Mouse (Mus musculus) myocyte (in vitro differentiated cells): ENCODE results near the gene Hsf5.

ENCODE experiments used
- CEBPB ChIP-seq: IDR thresholded peaks from 2 replicates; pipeline ENCODE4 v1.6.1; 2011; ENCODE audit warnings: mild to moderate bottlenecking, moderate library complexity; ENCODE audit not compliant: poor library complexity, insufficient read depth, severe bottlenecking
- E2F4 ChIP-seq: IDR thresholded peaks from one replicate; pipeline ENCODE4 v1.6.1; 2011; ENCODE audit warnings: mild to moderate bottlenecking, control low read depth, moderate library complexity; ENCODE audit not compliant: insufficient read depth
- MAX ChIP-seq: IDR thresholded peaks from one replicate; pipeline ENCODE4 v1.6.1; 2011; ENCODE audit warnings: low read depth, mild to moderate bottlenecking, control low read depth
- MYOG ChIP-seq, 3 experiments: IDR thresholded peaks; one replicate each; pipeline ENCODE4 v1.6.1; 2011; ENCODE audit warnings: control low read depth in 2 of 3, low read depth in 2 of 3, mild to moderate bottlenecking in 2 of 3; ENCODE audit not compliant: insufficient read length in 2 of 3, control insufficient read depth in 1 of 3, insufficient read depth in 1 of 3
- POLR2A ChIP-seq: IDR thresholded peaks from one replicate; pipeline ENCODE4 v1.6.1; 2011; ENCODE audit warnings: low read depth, mild to moderate bottlenecking, control low read depth, moderate library complexity; ENCODE audit not compliant: insufficient read length
- POLR2AphosphoS2 ChIP-seq: IDR thresholded peaks from one replicate; pipeline ENCODE4 v1.6.1; 2011; ENCODE audit warnings: low read depth, control low read depth; ENCODE audit not compliant: insufficient read length
- REST ChIP-seq: IDR thresholded peaks from one replicate; pipeline ENCODE4 v1.6.1; 2011; ENCODE audit warnings: mild to moderate bottlenecking, control low read depth, moderate library complexity; ENCODE audit not compliant: insufficient read depth, insufficient read length
- SRF ChIP-seq: IDR thresholded peaks from one replicate; pipeline ENCODE4 v1.6.1; 2011; ENCODE audit warnings: low read depth; ENCODE audit not compliant: control insufficient read depth, insufficient read length
- USF1 ChIP-seq: IDR thresholded peaks from one replicate; pipeline ENCODE4 v1.6.1; 2011; ENCODE audit warnings: low read depth, mild to moderate bottlenecking, control low read depth, moderate library complexity

DNA sequence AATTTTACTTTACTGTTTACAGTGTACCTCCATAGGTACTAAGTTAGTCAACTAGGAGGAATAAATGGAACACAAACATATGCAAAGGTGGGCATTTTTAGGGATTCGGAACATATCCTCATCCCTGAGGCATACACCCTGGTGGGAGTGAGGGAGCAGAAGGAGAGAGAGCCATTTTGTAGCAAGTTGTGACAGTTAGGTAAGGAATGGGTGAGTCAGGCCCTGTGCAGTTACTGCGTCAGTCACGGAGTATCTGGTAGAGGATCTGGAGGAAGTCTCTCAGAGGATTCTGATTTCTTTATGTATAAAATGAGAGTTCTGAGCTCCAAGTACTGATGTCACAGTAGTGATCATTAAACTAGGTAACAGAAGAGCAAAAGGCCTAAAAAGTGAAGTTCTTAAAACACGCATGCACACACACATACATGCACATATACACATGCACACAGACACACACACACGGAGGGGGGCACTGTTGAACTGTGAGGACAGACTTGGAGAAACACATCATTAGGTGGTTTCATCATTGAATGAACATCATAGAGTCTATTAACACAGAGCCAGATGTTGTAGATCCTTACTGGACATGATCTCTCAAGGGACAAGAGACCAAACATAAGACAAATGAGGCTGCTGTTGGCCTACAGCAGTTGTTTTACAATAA is 29.6 kb upstream of the Hsf5 start:
- no peak for TF ChIP-seq MAX
- no peak for TF ChIP-seq E2F4
- TF ChIP-seq POLR2A, result no peak
- no peak for TF ChIP-seq POLR2AphosphoS2
- TF ChIP-seq CEBPB, result no peak
- TF ChIP-seq SRF, result no peak
- TF ChIP-seq REST, result no peak
- TF ChIP-seq USF1, result no peak
- TF ChIP-seq MYOG (IDR thresholded peaks at IDR 0.05; ENCODE audit: control insufficient read depth in 1 of 3, insufficient read depth in 1 of 3, insufficient read length in 2 of 3, low read depth in 2 of 3), result no peak
